8 mouse cellular contexts compared by ENCODE assay signal in genomic region chr2:157434497-157434896, GRCm38 (mm10). TPM values are rescaled to one million over a fixed set of nuclear protein-coding genes. Genes with fewer than 3 reads are reported as not detected.
DNase-seq lines count a peak whose midpoint lies in the region; ATAC-seq and TF ChIP-seq lines count a peak whose summit lies in the region.

No protein-coding gene starts in this region.

- no peak overlapping the region for H3K4me3 ChIP-seq in forebrain, postnatal 0 days (ENCODE audit: low read depth, low read length)
- no peak overlapping the region for H3K4me3 ChIP-seq in midbrain, embryonic 13.5 days (replicated peaks)

- peaks cover 12% of the 10 kb centered on the region; the same call in 1 of the 2 replicates for H3K36me3 ChIP-seq in forebrain, postnatal 0 days (ENCODE audit: insufficient read depth)
- peaks cover 61% of the 10 kb centered on the region for H3K36me3 ChIP-seq in midbrain, embryonic 13.5 days

- TF ChIP-seq CTCF in forebrain, postnatal 0 days (IDR thresholded peaks at IDR 0.05; ENCODE audit: low read depth): no peak

- peaks cover 10% of the 10 kb centered on the region for H3K4me1 ChIP-seq in forebrain, postnatal 0 days (ENCODE audit: insufficient read depth)
- H3K4me1 ChIP-seq in midbrain, embryonic 13.5 days (replicated peaks): peaks cover 64% of the 10 kb centered on the region

- H3K27me3 ChIP-seq in forebrain, postnatal 0 days (ENCODE audit: insufficient read depth, low read length): no peaks in the 10 kb centered on the region
- H3K27me3 ChIP-seq in midbrain, embryonic 13.5 days: no peaks in the 10 kb centered on the region

- H3K4me2 ChIP-seq in forebrain, postnatal 0 days (ENCODE audit: low read depth): no peak overlapping the region
- no peak overlapping the region for H3K4me2 ChIP-seq in midbrain, embryonic 13.5 days (replicated peaks)

- ATAC-seq in forebrain, postnatal 0 days: peak; percentile 61
- ATAC-seq in midbrain, embryonic 13.5 days: no peak

- 14% methylated on average over 6 of the region's 6 CpGs for WGBS in forebrain, postnatal 0 days
- 9% methylated on average over 6 of the region's 6 CpGs for WGBS in midbrain, embryonic 13.5 days

- H3K9me3 ChIP-seq in forebrain, postnatal 0 days (ENCODE audit: low read length): no peaks in the 10 kb centered on the region
- H3K9me3 ChIP-seq in midbrain, embryonic 13.5 days: no peaks in the 10 kb centered on the region

- DNase-seq in retina, postnatal 1 day: peak; percentile 56
- no peak for DNase-seq in retina, embryonic 14.5 days (ENCODE audit: low spot score)
- peak; percentile 60 for DNase-seq in forebrain, postnatal 0 days
- DNase-seq in kidney, postnatal 25 days: peak; percentile 51 to 69
- DNase-seq in urinary bladder, postnatal 36 days (ENCODE audit: low spot score in 2 of 2): peak; percentile 84 to 89
- DNase-seq in cerebellum, adult 18-20 months: no peak
- DNase-seq in spleen, postnatal 14 days (ENCODE audit: low spot score in 2 of 2): no peak

- peak overlapping the region; percentile 64; the same call in 1 of the 2 replicates for H3K27ac ChIP-seq in forebrain, postnatal 0 days (ENCODE audit: low read depth, low read length)
- H3K27ac ChIP-seq in midbrain, embryonic 13.5 days: peak overlapping the region; percentile 74

- 0 out of 2 replicates have a peak overlapping the region, but pooled peaks have one; percentile 3 for H3K9ac ChIP-seq in forebrain, postnatal 0 days
- peak overlapping the region; percentile 36 for H3K9ac ChIP-seq in midbrain, embryonic 13.5 days (replicated peaks)

RNA-seq across cellular contexts. Expression of gene Src, which starts 16.3 kb away (rescaled TPM):
- 96.0 and 124 TPM in 2 replicates for total RNA-seq in forebrain, postnatal 0 days (2014; rRNA removed)
- 22.8 and 29.1 TPM in 2 replicates for polyA plus RNA-seq in forebrain, postnatal 0 days (2015; fragmentation: Nextera tagmentation; extraction: Ambion mirVana)
- 31.6 and 39.1 TPM in 2 replicates for polyA plus RNA-seq in midbrain, embryonic 13.5 days (2015; fragmentation: Nextera tagmentation; extraction: Ambion mirVana)

Comparison
In these comparisons a context has a peak if more than half of its experiments do, and no peak if none do; other contexts are left out.
1. DNase-seq: peak in retina, postnatal 1 day (single experiment), forebrain, postnatal 0 days (single experiment), kidney, postnatal 25 days (2 of 2) and urinary bladder, postnatal 36 days (2 of 2); none in retina, embryonic 14.5 days (single experiment), cerebellum, adult 18-20 months (0 of 2) and spleen, postnatal 14 days (0 of 2).